Mouse (Mus musculus) stomach, embryonic 16.5 days (tissue): Measurements from ENCODE around the gene 2310039H08Rik. TPM values are rescaled to one million over a fixed set of nuclear protein-coding genes. Genes with fewer than 3 reads are reported as not detected.
"Not testable (repeated sequence)": the region's sequence is repeated elsewhere in the genome, so short reads cannot be mapped to it uniquely, and the experiment has no call there.

ENCODE experiments used
- ATAC-seq: fragments of 200-750 bp; cut with Nextera tagmentation; 2 replicates; pipeline ENCODE4 v1.8.0; 2017; ENCODE audit warnings: moderate number of reproducible peaks, moderate TSS enrichment; ENCODE audit not compliant: insufficient read depth, low FRiP score
- H3K27ac ChIP-seq: fragments of 300-500 bp; sonication (generic); 2 replicates; pipeline ENCODE4 v1.5.1; 2014; ENCODE audit warnings: low read length
- H3K27me3 ChIP-seq: fragments of 300-500 bp; sonication (generic); 2 replicates; pipeline ENCODE4 v1.6.1; 2014; ENCODE audit warnings: low read length, control low read depth, mixed read lengths; ENCODE audit not compliant: control insufficient read depth, insufficient read depth
- H3K36me3 ChIP-seq: fragments of 300-500 bp; sonication (generic); 2 replicates; pipeline ENCODE4 v1.6.1; 2014; ENCODE audit warnings: low read length; ENCODE audit not compliant: control insufficient read depth, insufficient read depth
- H3K4me1 ChIP-seq: fragments of 300-500 bp; sonication (generic); 2 replicates; pipeline ENCODE4 v1.6.1; 2014; ENCODE audit warnings: low read length, control low read depth, mixed read lengths; ENCODE audit not compliant: control insufficient read depth, insufficient read depth
- H3K4me2 ChIP-seq: fragments of 300-500 bp; sonication (generic); 2 replicates; pipeline ENCODE4 v1.6.1; 2014; ENCODE audit warnings: low read depth, low read length, mixed read lengths
- H3K4me3 ChIP-seq: fragments of 300-500 bp; sonication (generic); replicated peaks from 2 replicates; pipeline ENCODE4 v1.5.1; 2014; ENCODE audit warnings: mild to moderate bottlenecking, low read length
- H3K9ac ChIP-seq: fragments of 300-500 bp; sonication (generic); 2 replicates; pipeline ENCODE4 v1.6.1; 2014; ENCODE audit warnings: low read length
- H3K9me3 ChIP-seq: fragments of 300-500 bp; sonication (generic); replicated peaks from 2 replicates; pipeline ENCODE4 v1.6.1; 2016; ENCODE audit warnings: low read length, control low read depth; ENCODE audit not compliant: control insufficient read depth
- WGBS: fragments of 180-500 bp; shearing (Covaris S2); extraction: QIAGEN DNeasy Blood & Tissue Kit; methylation state at CpG from one replicate; pipeline ENCODE4 v1.1.7; 2014; 5-methylcytosine and 5-hydroxymethylcytosine counted together
- polyA plus RNA-seq: library from polyadenylated mRNA; unstranded; fragments of >200 nt; fragmentation: Nextera tagmentation; extraction: Ambion mirVana; gene quantifications from 2 replicates; pipeline ENCODE4 v1.2.1, GENCODE M21; 2015

2310039H08Rik gene
- polyA plus RNA-seq, 1 experiment from 2014 or later: 76.2 TPM

- Histone ChIP-seq H3K9ac (no peak overlapping the region), H3K27me3 (no peaks in the 10 kb centered on the region), H3K4me2 (peak overlapping the region; percentile 48), H3K9me3 (no peaks in the 10 kb centered on the region), H3K4me1 (peaks cover 7% of the 10 kb centered on the region; the same call in 1 of the 2 replicates), H3K4me3 (peak overlapping the region; percentile 67), H3K27ac (peak overlapping the region; percentile 85), H3K36me3 (peaks cover 19% of the 10 kb centered on the region)
- WGBS: 71% methylated on average over 2 of the region's 2 CpGs
- ATAC-seq: no peak
Observed at GRCm38 (mm10) chr17:46783222-46783565, 10.8 kb downstream of the 2310039H08Rik start.

- Histone ChIP-seq H3K9ac (no peak overlapping the region), H3K27me3 (no peaks in the 10 kb centered on the region), H3K27ac (no peak overlapping the region), H3K4me3 (no peak overlapping the region), H3K4me1 (no peaks in the 10 kb centered on the region), H3K36me3 (no peaks in the 10 kb centered on the region), H3K9me3 (0 out of 2 replicates have a peak, but pooled peaks cover under 1% of the 10 kb centered on the region), H3K4me2 (no peak overlapping the region)
- 79% methylated on average over 5 of the region's 5 CpGs for WGBS
- ATAC-seq: no peak
Observed at GRCm38 (mm10) chr17:46786952-46787351, 14.5 kb downstream of the 2310039H08Rik start.

- H3K36me3 ChIP-seq, H3K4me1 ChIP-seq, H3K9ac ChIP-seq, H3K27ac ChIP-seq, H3K27me3 ChIP-seq, H3K4me3 ChIP-seq, H3K9me3 ChIP-seq, ATAC-seq, H3K4me2 ChIP-seq: not testable (repeated sequence)
- 61% methylated on average over 2 of the region's 2 CpGs for WGBS
Observed at GRCm38 (mm10) chr17:46787974-46788373, 15.5 kb downstream of the 2310039H08Rik start.

GRCm38 (mm10) chr17:46792963-46793362 lies 20.5 kb downstream of the 2310039H08Rik start:
- Histone ChIP-seq H3K4me2 (no peak overlapping the region), H3K4me3 (no peak overlapping the region), H3K9ac (no peak overlapping the region), H3K4me1 (no peaks in the 10 kb centered on the region), H3K36me3 (no peaks in the 10 kb centered on the region), H3K9me3 (0 out of 2 replicates have a peak, but pooled peaks cover 4% of the 10 kb centered on the region), H3K27ac (no peak overlapping the region), H3K27me3 (no peaks in the 10 kb centered on the region)
- WGBS: 83% methylated on average over 2 of the region's 2 CpGs
- ATAC-seq: no peak

- H3K9ac ChIP-seq: no peak overlapping the region
- no peak for ATAC-seq
- 92% methylated on average over 4 of the region's 4 CpGs for WGBS
Observed at GRCm38 (mm10) chr17:46796743-46797142, 24.3 kb downstream of the 2310039H08Rik start.

GRCm38 (mm10) chr17:46797386-46797785 lies 25.0 kb downstream of the 2310039H08Rik start:
- no peaks in the 10 kb centered on the region for H3K27me3 ChIP-seq
- no peak overlapping the region for H3K27ac ChIP-seq
- H3K4me2 ChIP-seq: no peak overlapping the region
- no peak overlapping the region for H3K9ac ChIP-seq
- H3K36me3 ChIP-seq: peaks cover 12% of the 10 kb centered on the region
- 38% methylated on average over 8 of the region's 8 CpGs for WGBS
- no peaks in the 10 kb centered on the region for H3K4me1 ChIP-seq
- no peak for ATAC-seq
- H3K9me3 ChIP-seq: no peaks in the 10 kb centered on the region
- H3K4me3 ChIP-seq: no peak overlapping the region

More at GRCm38 (mm10) chr17:46796743-46797142, 24.3 kb downstream of the 2310039H08Rik start:
- Histone ChIP-seq H3K27me3 (no peaks in the 10 kb centered on the region), H3K4me2 (no peak overlapping the region), H3K9me3 (0 out of 2 replicates have a peak, but pooled peaks cover 4% of the 10 kb centered on the region), H3K4me1 (no peaks in the 10 kb centered on the region), H3K27ac (no peak overlapping the region), H3K4me3 (no peak overlapping the region), H3K36me3 (peaks cover 12% of the 10 kb centered on the region)

GRCm38 (mm10) chr17:46799680-46800079 lies 27.2 kb downstream of the 2310039H08Rik start:
- 74% methylated on average over 10 of the region's 10 CpGs for WGBS
- H3K27ac ChIP-seq: no peak overlapping the region
- no peak overlapping the region for H3K9ac ChIP-seq
- no peaks in the 10 kb centered on the region for H3K27me3 ChIP-seq
- no peak for ATAC-seq
- no peaks in the 10 kb centered on the region for H3K9me3 ChIP-seq
- H3K36me3 ChIP-seq: peaks cover 12% of the 10 kb centered on the region
- H3K4me3 ChIP-seq: no peak overlapping the region
- H3K4me2 ChIP-seq: no peak overlapping the region
- no peaks in the 10 kb centered on the region for H3K4me1 ChIP-seq

- H3K9ac ChIP-seq: no peak overlapping the region
- no peaks in the 10 kb centered on the region for H3K27me3 ChIP-seq
- 75% methylated on average over 6 of the region's 6 CpGs for WGBS
- peaks cover 12% of the 10 kb centered on the region for H3K36me3 ChIP-seq
- no peaks in the 10 kb centered on the region for H3K4me1 ChIP-seq
- no peak for ATAC-seq
- no peaks in the 10 kb centered on the region for H3K9me3 ChIP-seq
- no peak overlapping the region for H3K27ac ChIP-seq
- no peak overlapping the region for H3K4me3 ChIP-seq
- no peak overlapping the region for H3K4me2 ChIP-seq
Observed at GRCm38 (mm10) chr17:46801761-46802160, 29.3 kb downstream of the 2310039H08Rik start.

- Histone ChIP-seq H3K4me2 (no peak overlapping the region), H3K27me3 (no peaks in the 10 kb centered on the region), H3K4me3 (no peak overlapping the region), H3K36me3 (peaks cover 10% of the 10 kb centered on the region; the same call in 1 of the 2 replicates), H3K27ac (no peak overlapping the region), H3K4me1 (no peaks in the 10 kb centered on the region), H3K9ac (no peak overlapping the region), H3K9me3 (no peaks in the 10 kb centered on the region)
- WGBS: 89% methylated on average over 10 of the region's 10 CpGs
- ATAC-seq: no peak
Observed at GRCm38 (mm10) chr17:46808376-46808775, 35.9 kb downstream of the 2310039H08Rik start.
